Mouse (Mus musculus) MEL (cell line): ENCODE data around the gene Phf3.
"Not testable (repeated sequence)": the region's sequence is repeated elsewhere in the genome, so short reads cannot be mapped to it uniquely, and the experiment has no call there.

Experiments used
- CTCF ChIP-seq, 3 experiments: IDR thresholded peaks in 2 of 3; conservative IDR thresholded peaks in 1 of 3; 2 replicates each; pipeline ENCODE4 v1.5.1; 2011 to 2012; ENCODE audit warnings: low read length in 3 of 3, low read depth in 2 of 3, mild to moderate bottlenecking in 2 of 3, improper control_type of control experiment in 1 of 3, inconsistent platforms in 1 of 3, mixed read lengths in 1 of 3, moderate library complexity in 1 of 3; ENCODE audit not compliant: control insufficient read depth in 1 of 3, insufficient read depth in 1 of 3, poor library complexity in 1 of 3, severe bottlenecking in 1 of 3
- EP300 ChIP-seq, 2 experiments: IDR thresholded peaks; 2 replicates each; pipeline ENCODE4 v1.6.1; 2011; ENCODE audit warnings: improper control_type of control experiment in 2 of 2, low read length in 2 of 2, low read depth in 1 of 2, mild to moderate bottlenecking in 1 of 2
- GATA1 ChIP-seq: IDR thresholded peaks from 2 replicates; pipeline ENCODE4 v1.6.1; 2011; ENCODE audit warnings: low read depth, low read length, improper control_type of control experiment
- MYC ChIP-seq: IDR thresholded peaks from 2 replicates; pipeline ENCODE4 v1.6.1; 2011; ENCODE audit warnings: low read depth, mild to moderate bottlenecking, low read length, improper control_type of control experiment, moderate library complexity
- NELFE ChIP-seq: IDR thresholded peaks from 2 replicates; pipeline ENCODE4 v1.6.1; 2011; ENCODE audit warnings: low read depth, low read length, improper control_type of control experiment
- POLR2A ChIP-seq, 2 experiments: IDR thresholded peaks; 2 replicates each; pipeline ENCODE4 v1.6.1; 2011 to 2012; ENCODE audit warnings: low read length in 2 of 2, mild to moderate bottlenecking in 2 of 2, control low read depth in 1 of 2, improper control_type of control experiment in 1 of 2, low read depth in 1 of 2, moderate library complexity in 1 of 2; ENCODE audit not compliant: control insufficient read depth in 1 of 2, insufficient read depth in 1 of 2, poor library complexity in 1 of 2
- TAL1 ChIP-seq: IDR thresholded peaks from 2 replicates; pipeline ENCODE4 v1.6.1; 2012; ENCODE audit warnings: mild to moderate bottlenecking, inconsistent platforms, low read length, moderate library complexity, mixed read lengths
- TBP ChIP-seq: IDR thresholded peaks from 2 replicates; pipeline ENCODE4 v1.8.0; 2011; ENCODE audit warnings: low read depth, low read length, improper control_type of control experiment
- TCF12 ChIP-seq: IDR thresholded peaks from 2 replicates; pipeline ENCODE4 v1.6.1; 2014; ENCODE audit warnings: low read depth, mild to moderate bottlenecking, inconsistent platforms, low read length, improper control_type of control experiment, moderate library complexity
- USF1 ChIP-seq: IDR thresholded peaks from 2 replicates; pipeline ENCODE4 v1.6.1; 2014; ENCODE audit warnings: low read depth, mild to moderate bottlenecking, inconsistent platforms, low read length, improper control_type of control experiment, moderate library complexity
- ZMIZ1 ChIP-seq: IDR thresholded peaks from 2 replicates; pipeline ENCODE4 v1.6.1; 2012; ENCODE audit warnings: low read depth, mild to moderate bottlenecking, inconsistent platforms, low read length, improper control_type of control experiment, moderate library complexity

GRCm38 (mm10) chr1:30770599-30770998 is 103.1 kb downstream of the Phf3 start:
- not testable (repeated sequence) for TF ChIP-seq POLR2A (IDR thresholded peaks at IDR 0.05; ENCODE audit: control insufficient read depth in 1 of 2, insufficient read depth in 1 of 2, low read depth in 1 of 2, low read length in 2 of 2, poor library complexity in 1 of 2); GATA1; TAL1; CTCF (IDR thresholded peaks at IDR 0.05 in 2 of 3, conservative IDR thresholded peaks at IDR 0.05 in 1 of 3; ENCODE audit: control insufficient read depth in 1 of 3, insufficient read depth in 1 of 3, low read depth in 2 of 3, low read length in 3 of 3, poor library complexity in 1 of 3, severe bottlenecking in 1 of 3); TBP; TCF12; EP300 (IDR thresholded peaks at IDR 0.05; ENCODE audit: low read depth in 1 of 2, low read length in 2 of 2); USF1; ZMIZ1; NELFE; MYC
